ENCODE assay signal across 8 mouse cellular contexts in the genomic region with DNA sequence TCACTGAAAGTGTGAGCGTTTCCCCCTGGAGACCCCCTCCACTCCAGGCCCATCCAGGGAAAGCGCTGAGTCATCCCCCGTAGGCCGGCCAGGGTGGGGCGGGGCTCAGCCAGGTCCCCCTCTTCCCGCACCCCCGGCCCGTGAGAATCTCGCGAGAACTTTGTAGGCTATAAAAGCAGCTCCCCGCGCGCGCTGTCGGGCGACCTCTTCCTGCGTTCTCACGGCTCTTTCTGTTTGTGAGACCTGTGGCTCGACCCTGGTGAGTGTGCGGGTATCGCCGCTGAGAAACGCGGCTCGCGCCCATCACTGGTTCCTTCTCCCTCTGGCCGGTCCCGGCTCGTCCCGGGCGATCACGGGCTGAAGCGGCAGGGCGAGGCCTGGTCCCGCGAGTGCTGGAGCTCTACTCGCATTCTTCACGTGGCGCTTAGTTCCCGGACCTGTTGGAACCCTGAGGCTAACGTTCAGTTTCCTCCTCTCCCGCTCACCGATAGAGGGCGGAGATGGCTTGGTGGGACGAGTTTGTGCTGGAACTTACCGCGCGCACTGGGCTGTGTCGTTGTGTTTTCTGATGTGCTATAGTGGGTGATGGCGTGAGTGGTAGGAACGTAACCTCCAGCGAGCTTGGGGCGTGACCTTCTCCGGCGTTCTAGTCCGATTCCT. TPM values are rescaled to one million over a fixed set of nuclear protein-coding genes. Genes with fewer than 3 reads are reported as not detected.
A peak's percentile ranks its signal among the peaks of the same experiment; 100 is the strongest.
DNase-seq lines count a peak whose midpoint lies in the region; ATAC-seq and TF ChIP-seq lines count a peak whose summit lies in the region.

A gene (plus strand): TSS at position 143 of the 660 bp plus-strand sequence.

- peaks cover 24% of the 10 kb centered on the region for H3K36me3 ChIP-seq in embryonic facial prominence, embryonic 15.5 days
- peaks cover 29% of the 10 kb centered on the region for H3K36me3 ChIP-seq in kidney, embryonic 14.5 days (ENCODE audit: control insufficient read depth, insufficient read depth, low read length)
- peaks cover 21% of the 10 kb centered on the region for H3K36me3 ChIP-seq in limb, embryonic 15.5 days

- peak within 1 kb of the TSS; percentile 69 for H3K9ac ChIP-seq in embryonic facial prominence, embryonic 15.5 days
- H3K9ac ChIP-seq in kidney, embryonic 14.5 days (ENCODE audit: low read depth, low read length), result peak within 1 kb of the TSS; percentile 77
- H3K9ac ChIP-seq in limb, embryonic 15.5 days, result peak within 1 kb of the TSS; percentile 69

- DNase-seq in 416B (ENCODE audit: low read depth), result peak; percentile 94
- DNase-seq in heart, adult 9 months (ENCODE audit: low spot score in 2 of 2), result peak; percentile 96 to 97
- DNase-seq in monocyte, adult 2 months (ENCODE audit: low read depth in 1 of 2, low spot score in 2 of 2), result peak; percentile 84 to 96
- DNase-seq in spleen, postnatal 36 days (ENCODE audit: low spot score in 2 of 2), result peak; percentile 90 to 93

- H3K4me3 ChIP-seq in bone marrow, adult 2 months (replicated peaks; ENCODE audit: control insufficient read depth, low read depth, low read length), result peak within 1 kb of the TSS; percentile 72
- H3K4me3 ChIP-seq in embryonic facial prominence, embryonic 15.5 days (replicated peaks), result peak within 1 kb of the TSS; percentile 87
- H3K4me3 ChIP-seq in kidney, embryonic 14.5 days (ENCODE audit: low read length), result peak within 1 kb of the TSS; percentile 69
- peak within 1 kb of the TSS; percentile 58 for H3K4me3 ChIP-seq in limb, embryonic 15.5 days

- under 1% methylated on average over 56 of the region's 56 CpGs for WGBS in bone marrow, adult 2 months
- WGBS in embryonic facial prominence, embryonic 15.5 days, result under 1% methylated on average over 56 of the region's 56 CpGs
- under 1% methylated on average over 56 of the region's 56 CpGs for WGBS in kidney, embryonic 14.5 days
- WGBS in limb, embryonic 15.5 days, result under 1% methylated on average over 56 of the region's 56 CpGs

- H3K4me1 ChIP-seq in bone marrow, adult 2 months (ENCODE audit: control insufficient read depth, insufficient read depth, low read length), result no peaks in the 10 kb centered on the region; the same call in 1 of the 2 replicates
- peaks cover 19% of the 10 kb centered on the region for H3K4me1 ChIP-seq in embryonic facial prominence, embryonic 15.5 days
- peaks cover 19% of the 10 kb centered on the region; the same call in 1 of the 2 replicates for H3K4me1 ChIP-seq in kidney, embryonic 14.5 days (ENCODE audit: control insufficient read depth, insufficient read depth, low read length)
- peaks cover 14% of the 10 kb centered on the region for H3K4me1 ChIP-seq in limb, embryonic 15.5 days

- ATAC-seq in embryonic facial prominence, embryonic 15.5 days (ENCODE audit: insufficient number of reproducible peaks, low FRiP score, low TSS enrichment, low read depth), result peak; percentile 96
- ATAC-seq in kidney, embryonic 14.5 days (ENCODE audit: low FRiP score, low TSS enrichment), result peak; percentile 98
- ATAC-seq in limb, embryonic 15.5 days (ENCODE audit: insufficient number of reproducible peaks, low FRiP score, low TSS enrichment, low read depth), result peak; percentile 96

- H3K9me3 ChIP-seq in embryonic facial prominence, embryonic 15.5 days (replicated peaks), result no peaks in the 10 kb centered on the region
- no peaks in the 10 kb centered on the region for H3K9me3 ChIP-seq in kidney, embryonic 14.5 days (ENCODE audit: control insufficient read depth, low read length)
- H3K9me3 ChIP-seq in limb, embryonic 15.5 days, result no peaks in the 10 kb centered on the region

- H3K27ac ChIP-seq in bone marrow, adult 2 months (ENCODE audit: control insufficient read depth, insufficient read depth, low read depth, low read length, poor library complexity), result peak within 1 kb of the TSS; percentile 90
- peak within 1 kb of the TSS; percentile 99 for H3K27ac ChIP-seq in embryonic facial prominence, embryonic 15.5 days (replicated peaks)
- H3K27ac ChIP-seq in kidney, embryonic 14.5 days (ENCODE audit: low read depth, low read length), result peak within 1 kb of the TSS; percentile 95
- H3K27ac ChIP-seq in limb, embryonic 15.5 days, result peak within 1 kb of the TSS; percentile 97

- H3K27me3 ChIP-seq in embryonic facial prominence, embryonic 15.5 days, result no peaks in the 10 kb centered on the region
- H3K27me3 ChIP-seq in kidney, embryonic 14.5 days (ENCODE audit: control insufficient read depth, insufficient read depth, low read length), result no peaks in the 10 kb centered on the region
- no peaks in the 10 kb centered on the region for H3K27me3 ChIP-seq in limb, embryonic 15.5 days

- H3K4me2 ChIP-seq in embryonic facial prominence, embryonic 15.5 days (replicated peaks), result peak within 1 kb of the TSS; percentile 63
- H3K4me2 ChIP-seq in kidney, embryonic 14.5 days (replicated peaks; ENCODE audit: low read depth, low read length), result peak within 1 kb of the TSS; percentile 75
- H3K4me2 ChIP-seq in limb, embryonic 15.5 days, result peak within 1 kb of the TSS; percentile 60

- peak; percentile 87 for TF ChIP-seq CTCF in bone marrow, adult 2 months (IDR thresholded peaks at IDR 0.05; ENCODE audit: control insufficient read depth, insufficient read depth, low read length)

- TF ChIP-seq POLR2A in bone marrow, adult 2 months (IDR thresholded peaks at IDR 0.05; ENCODE audit: borderline replicate concordance, control insufficient read depth, low read depth, low read length), result peak; percentile 90; the same call in 1 of the 2 replicates

RNA-seq across cellular contexts. Expression of the gene that starts here (rescaled TPM):
- 134 and 410 TPM in 2 replicates for polyA plus RNA-seq in bone marrow, adult 2 months (2011; ENCODE audit: insufficient read depth, insufficient read length, low replicate concordance, missing spikeins)
- 1,053 and 1,174 TPM in 2 replicates for polyA plus RNA-seq in embryonic facial prominence, embryonic 15.5 days (2015; fragmentation: Nextera tagmentation; extraction: Ambion mirVana)
- polyA plus RNA-seq in kidney, embryonic 14.5 days (2014; fragmentation: Nextera tagmentation; extraction: Ambion mirVana), result 1,503 and 1,977 TPM in 2 replicates
- polyA plus RNA-seq in limb, embryonic 15.5 days (2015; fragmentation: Nextera tagmentation; extraction: Ambion mirVana), result 1,116 and 1,127 TPM in 2 replicates

Comparison
In these comparisons a context has a peak if more than half of its experiments do, and no peak if none do; other contexts are left out.
1. Peak in every context shown above with its lines: DNase-seq, ATAC-seq, H3K4me3 ChIP-seq and H3K27ac ChIP-seq.